Mouse (Mus musculus) CH12.LX (cell line): ENCODE measurements around the gene Msi1. TPM values are rescaled to one million over a fixed set of nuclear protein-coding genes. Genes with fewer than 3 reads are reported as not detected.

Experiments
- DNase-seq: peaks from one replicate; pipeline ENCODE4 v3.0.0-alpha.2; 2013; ENCODE audit errors: extremely low read depth
- H3K27ac ChIP-seq: 2 replicates; pipeline ENCODE4 v1.5.1; 2012; ENCODE audit warnings: low read depth, mild to moderate bottlenecking, control low read depth, moderate library complexity; ENCODE audit not compliant: insufficient read depth
- H3K27me3 ChIP-seq: replicated peaks from 2 replicates; pipeline ENCODE3; 2012; ENCODE audit warnings: inconsistent platforms
- H3K36me3 ChIP-seq, 2 experiments: replicated peaks in 1 of 2; 2 replicates each; pipeline versions ENCODE3 to v1.6.1; 2012; ENCODE audit warnings: inconsistent platforms in 1 of 2, low read length in 1 of 2, mild to moderate bottlenecking in 1 of 2, mixed read lengths in 1 of 2, moderate library complexity in 1 of 2; ENCODE audit not compliant: control insufficient read depth in 1 of 2, insufficient read depth in 1 of 2
- H3K4me1 ChIP-seq, 2 experiments: 2 replicates each; pipeline ENCODE4 v1.6.1; 2012; ENCODE audit warnings: inconsistent platforms in 1 of 2, moderate library complexity in 1 of 2; ENCODE audit not compliant: insufficient read depth in 2 of 2, control insufficient read depth in 1 of 2
- H3K4me2 ChIP-seq: 2 replicates; pipeline ENCODE4 v1.6.1; 2012; ENCODE audit warnings: low read depth, mild to moderate bottlenecking, control low read depth; ENCODE audit not compliant: poor library complexity, insufficient read depth, severe bottlenecking
- H3K4me3 ChIP-seq, 3 experiments: fragments of 150-350 bp in 1 of 3; sonication (generic) in 1 of 3; replicated peaks in 1 of 3; 2 replicates each; pipeline versions ENCODE3 to v1.5.1; 2011 to 2012; ENCODE audit warnings: low read depth in 2 of 3, low read length in 2 of 3, mild to moderate bottlenecking in 2 of 3, moderate library complexity in 2 of 3, control low read depth in 1 of 3, improper control_type of control experiment in 1 of 3, inconsistent platforms in 1 of 3, mixed read lengths in 1 of 3; ENCODE audit not compliant: poor library complexity in 1 of 3
- H3K79me2 ChIP-seq: replicated peaks from 2 replicates; pipeline ENCODE4 v1.6.1; 2012; ENCODE audit warnings: mild to moderate bottlenecking, moderate library complexity; ENCODE audit not compliant: control insufficient read depth, poor library complexity, insufficient read depth, severe bottlenecking; ENCODE audit errors: extremely low read depth
- H3K9ac ChIP-seq: 2 replicates; pipeline ENCODE4 v1.6.1; 2012; ENCODE audit warnings: low read depth, mild to moderate bottlenecking, control low read depth, moderate library complexity; ENCODE audit not compliant: insufficient read depth
- H3K9me3 ChIP-seq: replicated peaks from 2 replicates; pipeline ENCODE3; 2012; ENCODE audit warnings: low read length, inconsistent platforms, mixed read lengths
- BHLHE40 ChIP-seq: IDR thresholded peaks from 2 replicates; pipeline ENCODE4 v1.6.1; 2011; ENCODE audit warnings: mild to moderate bottlenecking, low read depth, low read length, improper control_type of control experiment
- CHD2 ChIP-seq: IDR thresholded peaks from 2 replicates; pipeline ENCODE4 v1.6.1; 2011; ENCODE audit warnings: low read length, improper control_type of control experiment
- E2F4 ChIP-seq: IDR thresholded peaks from 2 replicates; pipeline ENCODE4 v1.6.1; 2011; ENCODE audit warnings: low read depth, low read length, improper control_type of control experiment; ENCODE audit not compliant: insufficient replicate concordance
- ELF1 ChIP-seq: IDR thresholded peaks from 2 replicates; pipeline ENCODE4 v1.6.1; 2014; ENCODE audit warnings: low read depth, mild to moderate bottlenecking, inconsistent platforms, low read length, improper control_type of control experiment
- EP300 ChIP-seq: IDR thresholded peaks from 2 replicates; pipeline ENCODE4 v1.6.1; 2011; ENCODE audit warnings: low read length, improper control_type of control experiment
- ETS1 ChIP-seq: conservative IDR thresholded peaks from 2 replicates; pipeline ENCODE4 v1.6.1; 2012; ENCODE audit warnings: low read depth, mild to moderate bottlenecking, inconsistent platforms, low read length, improper control_type of control experiment, moderate library complexity
- HCFC1 ChIP-seq: IDR thresholded peaks from 2 replicates; pipeline ENCODE4 v1.6.1; 2012; ENCODE audit warnings: low read depth, mild to moderate bottlenecking, inconsistent platforms, low read length, improper control_type of control experiment
- KAT2A ChIP-seq: IDR thresholded peaks from 2 replicates; pipeline ENCODE4 v1.6.1; 2012; ENCODE audit warnings: low read length, improper control_type of control experiment, inconsistent platforms; ENCODE audit not compliant: insufficient replicate concordance
- MXI1 ChIP-seq: IDR thresholded peaks from 2 replicates; pipeline ENCODE4 v1.6.1; 2011; ENCODE audit warnings: mild to moderate bottlenecking, low read depth, low read length, improper control_type of control experiment
- MYC ChIP-seq: IDR thresholded peaks from 2 replicates; pipeline ENCODE4 v1.6.1; 2011; ENCODE audit warnings: low read depth, mild to moderate bottlenecking, improper control_type of control experiment, low read length
- NRF1 ChIP-seq: IDR thresholded peaks from 2 replicates; pipeline ENCODE4 v1.6.1; 2014; ENCODE audit warnings: low read depth, mild to moderate bottlenecking, inconsistent platforms, low read length, improper control_type of control experiment, moderate library complexity
- POLR2A ChIP-seq: IDR thresholded peaks from 2 replicates; pipeline ENCODE4 v1.6.1; 2011; ENCODE audit warnings: low read depth, mild to moderate bottlenecking, improper control_type of control experiment, low read length
- RAD21 ChIP-seq: IDR thresholded peaks from 2 replicates; pipeline ENCODE4 v1.6.1; 2011; ENCODE audit warnings: low read depth, mild to moderate bottlenecking, low read length, improper control_type of control experiment, moderate library complexity
- SMC3 ChIP-seq: IDR thresholded peaks from 2 replicates; pipeline ENCODE4 v1.6.1; 2011; ENCODE audit warnings: low read depth, low read length, improper control_type of control experiment
- TCF12 ChIP-seq: IDR thresholded peaks from 2 replicates; pipeline ENCODE4 v1.6.1; 2014; ENCODE audit warnings: low read depth, mild to moderate bottlenecking, inconsistent platforms, low read length, improper control_type of control experiment
- UBTF ChIP-seq: IDR thresholded peaks from 2 replicates; pipeline ENCODE4 v1.6.1; 2012; ENCODE audit warnings: low read depth, mild to moderate bottlenecking, inconsistent platforms, low read length, improper control_type of control experiment, moderate library complexity
- USF1 ChIP-seq: IDR thresholded peaks from 2 replicates; pipeline ENCODE4 v1.6.1; 2014; ENCODE audit warnings: low read depth, mild to moderate bottlenecking, inconsistent platforms, low read length, improper control_type of control experiment
- USF2 ChIP-seq: conservative IDR thresholded peaks from 2 replicates; pipeline ENCODE4 v1.6.1; 2011; ENCODE audit warnings: low read depth, low read length, improper control_type of control experiment
- ZC3H11A ChIP-seq: IDR thresholded peaks from 2 replicates; pipeline ENCODE4 v1.6.1; 2012; ENCODE audit warnings: low read depth, mild to moderate bottlenecking, inconsistent platforms, low read length, improper control_type of control experiment
- ZKSCAN1 ChIP-seq: IDR thresholded peaks from 2 replicates; pipeline ENCODE4 v1.6.1; 2012; ENCODE audit warnings: low read depth, inconsistent platforms, low read length, improper control_type of control experiment, borderline replicate concordance
- dilution Hi-C: fragments of 300-500 bp; cut with MboI; formaldehyde crosslinking; loops from 2 replicates; pipeline ENCODE4 v1.14.3; 2020; ENCODE audit warnings: low sequenced_read_pairs; ENCODE audit not compliant: extremely low pct_unique_long_range_greater_than_20kb, extremely low pct_ligation_motif_present
- in situ Hi-C: fragments of 300-500 bp; cut with MboI; formaldehyde crosslinking; loops from 3 replicates; pipeline ENCODE4 v1.14.3; 2019; ENCODE audit warnings: low sequenced_read_pairs, low pct_ligation_motif_present, low pct_unique_long_range_greater_than_20kb, mixed read lengths
- polyA plus RNA-seq: library from polyadenylated mRNA; unstranded; fragments of >175 nt; gene quantifications from 2 replicates; pipeline ENCODE4 v1.2.1, GENCODE M21; 2012; ENCODE audit warnings: low read depth; ENCODE audit not compliant: insufficient read length
- total RNA-seq, 2 experiments: library from RNA; depleted of rRNA; stranded (reverse); fragments of 300-350 nt in 1 of 2; fragments of >200 nt in 1 of 2; gene quantifications; 2 replicates each; pipeline ENCODE4 v1.2.3; 2012 to 2014

Msi1 gene
- total and polyA plus RNA-seq, 3 experiments: 0.82 to 5.3 (median 4.1) TPM

DNA sequence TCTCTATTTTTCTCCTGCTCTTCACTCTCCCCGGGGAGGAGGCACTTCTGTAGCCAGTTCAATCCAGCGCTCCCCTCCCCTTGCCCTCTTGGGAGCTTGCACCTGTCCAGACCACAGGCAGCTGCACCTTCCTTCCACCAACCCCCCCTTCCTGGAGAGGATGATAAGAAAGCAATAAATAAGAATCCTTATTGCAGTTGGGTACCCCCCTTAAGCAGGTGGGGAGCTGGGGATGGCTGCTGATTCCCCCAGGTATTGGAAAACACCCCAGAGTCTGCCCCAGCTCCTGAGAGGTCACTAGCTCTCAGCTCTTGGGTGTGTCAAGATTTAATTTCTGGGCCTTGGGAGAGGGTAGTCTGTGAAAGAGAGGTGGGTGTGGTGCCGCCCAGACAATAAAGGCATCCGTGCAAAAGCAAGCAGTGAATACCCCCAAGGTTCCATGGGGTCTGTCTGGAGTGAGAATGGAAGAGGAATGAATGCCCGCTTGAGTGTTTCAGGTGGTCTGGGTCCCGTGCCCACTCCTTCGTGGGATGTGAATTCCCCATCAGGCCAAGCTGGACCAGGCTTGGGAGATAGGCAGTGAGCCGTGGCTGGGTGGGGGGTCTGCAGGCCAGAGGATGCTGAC is 6.5 kb downstream of the Msi1 start:
- Histone ChIP-seq H3K4me2 (0 out of 2 replicates have a peak overlapping the region, but pooled peaks have one; percentile 12), H3K36me3 (peaks cover 0 to 9% of the 10 kb centered on the region in 2 experiments), H3K79me2 (no peaks in the 10 kb centered on the region), H3K9me3 (no peaks in the 10 kb centered on the region), H3K4me1 (peaks cover 7 to 47% of the 10 kb centered on the region in 2 experiments), H3K27ac (no peak overlapping the region), H3K27me3 (no peaks in the 10 kb centered on the region), H3K9ac (no peak overlapping the region), H3K4me3 (peak overlapping the region in 1 of 3 experiments; percentile 41)
- dilution Hi-C loops: no loop called here
- in situ Hi-C loops: no loop called here
- peak; percentile 62 for DNase-seq
- TF ChIP-seq RAD21 (no peak), E2F4 (no peak), MYC (no peak), CHD2 (0 out of 2 replicates have a peak, but pooled peaks have one; percentile 26), KAT2A (no peak), ZKSCAN1 (no peak), TCF12 (peak; percentile 75), EP300 (0 out of 2 replicates have a peak, but pooled peaks have one; percentile 54), USF2 (no peak), NRF1 (0 out of 2 replicates have a peak, but pooled peaks have one; percentile 16), ETS1 (peak; percentile 50), ZC3H11A (no peak), BHLHE40 (peak; percentile 5; the same call in 1 of the 2 replicates), ELF1 (no peak)

DNA sequence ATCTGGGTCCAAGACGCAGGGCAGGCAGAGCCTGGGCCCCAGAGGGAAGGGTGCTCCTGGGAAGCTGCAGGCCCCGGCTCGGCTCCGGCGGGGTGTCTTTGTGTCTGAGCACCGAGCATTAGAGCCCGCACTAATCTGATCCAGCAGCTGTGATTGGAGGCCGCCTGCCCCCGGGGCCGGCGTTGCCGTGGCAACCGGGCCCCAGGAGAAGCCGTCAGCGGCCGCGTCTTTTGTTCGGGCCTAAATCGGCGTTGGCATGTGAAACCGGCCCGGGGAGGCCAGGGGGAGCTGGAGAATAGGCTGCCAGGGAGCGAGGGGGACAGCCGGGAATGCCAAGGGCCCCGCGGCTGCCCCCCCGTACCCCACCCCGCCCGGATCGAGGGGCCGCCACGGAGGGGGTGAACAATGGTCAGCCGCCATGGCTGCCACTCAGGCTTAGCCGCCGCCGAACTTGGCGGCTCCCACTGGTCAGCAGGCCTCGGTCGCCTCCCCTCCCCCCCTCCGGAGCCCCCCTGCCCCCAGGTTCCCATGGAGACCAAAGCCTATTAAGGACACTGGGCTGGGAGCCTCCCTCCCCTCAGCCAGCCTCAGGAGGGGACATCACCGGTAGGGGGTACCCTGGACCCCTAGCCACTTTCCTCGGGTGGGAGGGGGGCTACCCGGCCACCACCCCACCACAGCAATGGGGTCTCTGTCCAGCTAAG is 7.2 kb downstream of the Msi1 start:
- DNase-seq: peak; percentile 68
- TF ChIP-seq UBTF (no peak), POLR2A (no peak), RAD21 (no peak), ELF1 (no peak), MXI1 (no peak), USF1 (no peak), HCFC1 (no peak), SMC3 (no peak), E2F4 (no peak), MYC (no peak), EP300 (no peak)
- dilution Hi-C loops (no loop called here), in situ Hi-C loops (no loop called here)
- no peak overlapping the region for H3K4me2 ChIP-seq
- no peaks in the 10 kb centered on the region for H3K9me3 ChIP-seq
- no peaks in the 10 kb centered on the region for H3K27me3 ChIP-seq
- H3K4me1 ChIP-seq: peaks cover 7 to 51% of the 10 kb centered on the region in 2 experiments
- no peak overlapping the region for H3K9ac ChIP-seq
- no peaks in the 10 kb centered on the region for H3K79me2 ChIP-seq
- H3K4me3 ChIP-seq: peak overlapping the region in 1 of 3 experiments; percentile 41
- peaks cover 0 to 9% of the 10 kb centered on the region in 2 experiments for H3K36me3 ChIP-seq
- H3K27ac ChIP-seq: no peak overlapping the region
